ENCODE assay signal across 9 mouse cellular contexts in the genomic region with DNA sequence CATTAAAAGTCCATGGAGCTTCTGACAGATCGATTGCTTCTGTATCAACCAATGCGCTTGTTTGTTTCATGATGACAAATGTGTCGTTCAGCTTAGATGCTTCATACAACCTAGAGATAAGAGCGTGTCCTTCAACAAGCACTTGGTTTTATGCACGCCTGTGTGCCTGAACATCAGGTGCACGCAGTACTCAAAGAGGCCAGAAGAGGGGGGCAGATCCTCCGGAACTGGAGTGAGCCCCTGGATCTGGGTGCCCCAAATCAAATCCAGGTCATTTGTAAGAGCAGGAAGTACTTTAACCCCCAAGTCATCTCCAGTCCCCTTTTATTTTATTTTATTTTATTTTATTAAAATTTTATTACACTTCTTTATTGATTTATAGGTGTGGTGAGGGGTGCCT.
A peak's percentile ranks its signal among the peaks of the same experiment; 100 is the strongest.
DNase-seq lines count a peak whose midpoint lies in the region; ATAC-seq lines count a peak whose summit lies in the region.
"Had no signal": no experiment of that assay in that cellular context is flagged by ENCODE, and none has a peak within 500 bp of the region (broad histone marks: within the 10 kb centered on the region; RNA-seq: fewer than 3 reads in every experiment).

No protein-coding gene starts in this region.

- no peaks in the 10 kb centered on the region for H3K36me3 ChIP-seq in limb, embryonic 11.5 days (ENCODE audit: control insufficient read depth, insufficient read depth, low read length)
- no peaks in the 10 kb centered on the region for H3K36me3 ChIP-seq in limb, embryonic 10.5 days
- no peaks in the 10 kb centered on the region for H3K36me3 ChIP-seq in liver, embryonic 11.5 days (ENCODE audit: control insufficient read depth, insufficient read depth, low read length)

- H3K4me1 ChIP-seq in limb, embryonic 11.5 days (ENCODE audit: control insufficient read depth, insufficient read depth, low read length): no peaks in the 10 kb centered on the region
- no peaks in the 10 kb centered on the region for H3K4me1 ChIP-seq in limb, embryonic 10.5 days
- no peaks in the 10 kb centered on the region for H3K4me1 ChIP-seq in liver, embryonic 11.5 days (replicated peaks; ENCODE audit: control insufficient read depth, insufficient read depth, low read length)

- 75% methylated on average over 7 of the region's 7 CpGs for WGBS in limb, embryonic 11.5 days
- 71% methylated on average over 7 of the region's 7 CpGs for WGBS in limb, embryonic 10.5 days
- 58% methylated on average over 7 of the region's 7 CpGs for WGBS in liver, embryonic 11.5 days

- no peak overlapping the region for H3K27ac ChIP-seq in limb, embryonic 11.5 days (replicated peaks; ENCODE audit: low read depth, low read length)
- H3K27ac ChIP-seq in limb, embryonic 10.5 days: no peak overlapping the region
- no peak overlapping the region for H3K27ac ChIP-seq in liver, embryonic 11.5 days (ENCODE audit: low read depth, low read length)
- H3K27ac ChIP-seq: macrophage had no signal

- H3K9me3 ChIP-seq in limb, embryonic 11.5 days (ENCODE audit: control insufficient read depth, low read length): no peaks in the 10 kb centered on the region
- no peaks in the 10 kb centered on the region for H3K9me3 ChIP-seq in limb, embryonic 10.5 days (replicated peaks)
- H3K9me3 ChIP-seq in liver, embryonic 11.5 days (ENCODE audit: control insufficient read depth, low read length): no peaks in the 10 kb centered on the region

- H3K9ac ChIP-seq in limb, embryonic 11.5 days (ENCODE audit: low read length): no peak overlapping the region
- H3K9ac ChIP-seq in liver, embryonic 11.5 days (ENCODE audit: low read depth, low read length): no peak overlapping the region

- DNase-seq in cerebellum, postnatal 36 days: peak; percentile 4 to 5
- no peak for DNase-seq in cerebellum, adult 9-11 months
- peak; percentile 44 for DNase-seq in limb, embryonic 11.5 days (ENCODE audit: low spot score)
- no peak for DNase-seq in limb, embryonic 10.5 days (ENCODE audit: low spot score)
- peak; percentile 27 for DNase-seq in NIH3T3 (ENCODE audit: low read depth)
- DNase-seq in liver, embryonic 11.5 days (ENCODE audit: low spot score): no peak
- no peak for DNase-seq in layer of hippocampus, adult 18-20 months (ENCODE audit: low spot score in 2 of 2)
- DNase-seq in right cerebral cortex, postnatal 36 days (ENCODE audit: low spot score in 2 of 2): no peak

- H3K4me2 ChIP-seq in limb, embryonic 11.5 days (ENCODE audit: low read depth, severe bottlenecking): no peak overlapping the region
- H3K4me2 ChIP-seq in liver, embryonic 11.5 days: no peak overlapping the region

- H3K27me3 ChIP-seq in limb, embryonic 11.5 days (ENCODE audit: control insufficient read depth, insufficient read depth, low read length): no peaks in the 10 kb centered on the region
- H3K27me3 ChIP-seq in limb, embryonic 10.5 days (ENCODE audit: low read depth, poor library complexity, severe bottlenecking): no peaks in the 10 kb centered on the region
- no peaks in the 10 kb centered on the region for H3K27me3 ChIP-seq in liver, embryonic 11.5 days (replicated peaks; ENCODE audit: control insufficient read depth, insufficient read depth, low read length)

- no peak overlapping the region for H3K4me3 ChIP-seq in limb, embryonic 11.5 days (ENCODE audit: low read depth, low read length)
- H3K4me3 ChIP-seq in limb, embryonic 10.5 days: no peak overlapping the region
- H3K4me3 ChIP-seq in liver, embryonic 11.5 days (ENCODE audit: low read depth, low read length): no peak overlapping the region

- no peak for ATAC-seq in limb, embryonic 11.5 days (ENCODE audit: insufficient number of reproducible peaks, low FRiP score, low TSS enrichment, low read depth)
- peak; percentile 62 for ATAC-seq in liver, embryonic 11.5 days (replicated peaks; ENCODE audit: low FRiP score)

Comparison
In these comparisons a context has a peak if more than half of its experiments do, and no peak if none do; other contexts are left out.
1. DNase-seq: peak in cerebellum, postnatal 36 days (2 of 2), limb, embryonic 11.5 days (single experiment) and NIH3T3 (single experiment); none in cerebellum, adult 9-11 months (single experiment), limb, embryonic 10.5 days (single experiment), liver, embryonic 11.5 days (single experiment), layer of hippocampus, adult 18-20 months (0 of 2) and right cerebral cortex, postnatal 36 days (0 of 2).